Mouse (Mus musculus): ENCODE results near the gene Tsen54. TPM values are rescaled to one million over a fixed set of nuclear protein-coding genes. Genes with fewer than 3 reads are reported as not detected.
"Not testable (repeated sequence)": the region's sequence is repeated elsewhere in the genome, so short reads cannot be mapped to it uniquely, and the experiment has no call there.

The Tsen54 gene
- polyA plus RNA-seq, 1 experiment from 2014 or later: 24.2 TPM

DNA sequence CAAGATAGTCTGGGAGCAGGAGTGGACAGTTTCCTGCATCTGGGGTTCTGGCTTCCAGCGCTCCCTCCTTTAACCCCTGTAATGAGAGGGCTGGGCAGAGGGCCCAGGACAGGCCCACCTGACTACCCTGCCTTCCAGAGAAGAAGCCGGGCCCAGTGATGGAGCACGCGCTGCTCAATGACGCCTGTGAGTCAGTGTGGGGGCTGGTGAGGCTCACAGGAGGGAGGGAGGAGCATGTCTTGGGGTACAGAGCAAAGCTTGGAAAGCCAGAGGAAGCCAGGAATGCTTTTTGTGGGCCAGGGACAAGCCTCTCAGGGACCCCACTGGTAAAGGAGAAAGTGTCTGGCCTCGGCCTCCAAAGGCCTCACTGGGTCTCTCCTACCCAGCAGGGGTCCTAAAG, 40.1 kb downstream of the Tsen54 start:
- Histone ChIP-seq H3K9ac (ENCODE audit: low read length) (no peak overlapping the region), H3K9me3 (ENCODE audit: control insufficient read depth, low read length) (no peaks in the 10 kb centered on the region), H3K4me2 (ENCODE audit: low read length) (no peak overlapping the region), H3K4me3 (ENCODE audit: control insufficient read depth in 1 of 2, insufficient read depth in 1 of 2, low read depth in 1 of 2, low read length in 2 of 2) (no peak overlapping the region), H3K27me3 (ENCODE audit: control insufficient read depth, insufficient read depth, low read length) (peaks cover 19% of the 10 kb centered on the region), H3K27ac (replicated peaks in 1 of 2; ENCODE audit: control insufficient read depth in 1 of 2, insufficient read depth in 1 of 2, low read depth in 2 of 2, low read length in 2 of 2) (no peak overlapping the region), H3K4me1 (ENCODE audit: control insufficient read depth in 2 of 2, insufficient read depth in 2 of 2, low read length in 2 of 2) (no peaks in the 10 kb centered on the region; a peak in 1 of 4 replicates), H3K36me3 (ENCODE audit: control insufficient read depth, insufficient read depth, low read length) (peaks cover 62% of the 10 kb centered on the region)
- ATAC-seq (ENCODE audit: insufficient number of reproducible peaks, insufficient read depth, low FRiP score, low read depth): no peak
- 73% methylated on average over 6 of the region's 6 CpGs for WGBS

- not testable (repeated sequence) for H3K4me2 ChIP-seq (ENCODE audit: low read length); H3K27ac ChIP-seq (replicated peaks in 1 of 2; ENCODE audit: control insufficient read depth in 1 of 2, insufficient read depth in 1 of 2, low read depth in 2 of 2, low read length in 2 of 2); ATAC-seq (ENCODE audit: insufficient number of reproducible peaks, insufficient read depth, low FRiP score, low read depth); H3K4me3 ChIP-seq (ENCODE audit: control insufficient read depth in 1 of 2, insufficient read depth in 1 of 2, low read depth in 1 of 2, low read length in 2 of 2); H3K4me1 ChIP-seq (ENCODE audit: control insufficient read depth in 2 of 2, insufficient read depth in 2 of 2, low read length in 2 of 2); H3K9ac ChIP-seq (ENCODE audit: low read length); H3K9me3 ChIP-seq (ENCODE audit: control insufficient read depth, low read length)
- 94% methylated on average over 4 of the region's 4 CpGs for WGBS
- H3K27me3 ChIP-seq (ENCODE audit: control insufficient read depth, insufficient read depth, low read length): peaks cover 42% of the 10 kb centered on the region
- peaks cover 37% of the 10 kb centered on the region for H3K36me3 ChIP-seq (ENCODE audit: control insufficient read depth, insufficient read depth, low read length)
Observed at GRCm38 (mm10) chr11:115857146-115857545, 42.6 kb downstream of the Tsen54 start.

- H3K4me2 ChIP-seq (ENCODE audit: low read length): no peak overlapping the region
- H3K4me3 ChIP-seq (ENCODE audit: control insufficient read depth in 1 of 2, insufficient read depth in 1 of 2, low read depth in 1 of 2, low read length in 2 of 2): no peak overlapping the region
- H3K4me1 ChIP-seq (ENCODE audit: control insufficient read depth in 2 of 2, insufficient read depth in 2 of 2, low read length in 2 of 2): no peaks in the 10 kb centered on the region; a peak in 1 of 4 replicates
- H3K9ac ChIP-seq (ENCODE audit: low read length): no peak overlapping the region
- H3K27ac ChIP-seq (replicated peaks in 1 of 2; ENCODE audit: control insufficient read depth in 1 of 2, insufficient read depth in 1 of 2, low read depth in 2 of 2, low read length in 2 of 2): no peak overlapping the region
- H3K27me3 ChIP-seq (ENCODE audit: control insufficient read depth, insufficient read depth, low read length): peaks cover 42% of the 10 kb centered on the region
- ATAC-seq (ENCODE audit: insufficient number of reproducible peaks, insufficient read depth, low FRiP score, low read depth): no peak
- no peaks in the 10 kb centered on the region for H3K9me3 ChIP-seq (ENCODE audit: control insufficient read depth, low read length)
- 59% methylated on average over 13 of the region's 13 CpGs for WGBS
- peaks cover 29% of the 10 kb centered on the region for H3K36me3 ChIP-seq (ENCODE audit: control insufficient read depth, insufficient read depth, low read length)
Observed at GRCm38 (mm10) chr11:115857936-115858335, 43.4 kb downstream of the Tsen54 start.

- peak within 1 kb of the TSS; percentile 65 for H3K9ac ChIP-seq (ENCODE audit: low read length)
- H3K36me3 ChIP-seq (ENCODE audit: control insufficient read depth, insufficient read depth, low read length): peaks cover 26% of the 10 kb centered on the region
- WGBS: 14% methylated on average over 27 of the region's 27 CpGs
- peak within 1 kb of the TSS; percentile 35 to 43 for H3K4me3 ChIP-seq (ENCODE audit: control insufficient read depth in 1 of 2, insufficient read depth in 1 of 2, low read depth in 1 of 2, low read length in 2 of 2)
- H3K4me2 ChIP-seq (ENCODE audit: low read length): peak within 1 kb of the TSS; percentile 78
- no peaks in the 10 kb centered on the region for H3K9me3 ChIP-seq (ENCODE audit: control insufficient read depth, low read length)
- ATAC-seq (ENCODE audit: insufficient number of reproducible peaks, insufficient read depth, low FRiP score, low read depth): no peak
- no peaks in the 10 kb centered on the region; a peak in 1 of 4 replicates for H3K4me1 ChIP-seq (ENCODE audit: control insufficient read depth in 2 of 2, insufficient read depth in 2 of 2, low read length in 2 of 2)
- H3K27ac ChIP-seq (replicated peaks in 1 of 2; ENCODE audit: control insufficient read depth in 1 of 2, insufficient read depth in 1 of 2, low read depth in 2 of 2, low read length in 2 of 2): no peak within 1 kb of the TSS
- peaks cover 42% of the 10 kb centered on the region for H3K27me3 ChIP-seq (ENCODE audit: control insufficient read depth, insufficient read depth, low read length)
Observed at GRCm38 (mm10) chr11:115858354-115858753, 43.8 kb downstream of the Tsen54 start, which contains the start of gene Myo15b. TSS of gene Myo15b (plus strand) at chr11:115858406.

GRCm38 (mm10) chr11:115859143-115859945, 44.8 kb downstream of the Tsen54 start:
- Histone ChIP-seq H3K4me3 (ENCODE audit: control insufficient read depth in 1 of 2, insufficient read depth in 1 of 2, low read depth in 1 of 2, low read length in 2 of 2) (peak overlapping the region; percentile 35 to 43), H3K27ac (replicated peaks in 1 of 2; ENCODE audit: control insufficient read depth in 1 of 2, insufficient read depth in 1 of 2, low read depth in 2 of 2, low read length in 2 of 2) (no peak overlapping the region), H3K36me3 (ENCODE audit: control insufficient read depth, insufficient read depth, low read length) (peaks cover 16% of the 10 kb centered on the region; the same call in 1 of the 2 replicates), H3K9ac (ENCODE audit: low read length) (peak overlapping the region; percentile 65), H3K9me3 (ENCODE audit: control insufficient read depth, low read length) (no peaks in the 10 kb centered on the region), H3K27me3 (ENCODE audit: control insufficient read depth, insufficient read depth, low read length) (peaks cover 42% of the 10 kb centered on the region), H3K4me2 (ENCODE audit: low read length) (peak overlapping the region; percentile 78), H3K4me1 (ENCODE audit: control insufficient read depth in 2 of 2, insufficient read depth in 2 of 2, low read length in 2 of 2) (no peaks in the 10 kb centered on the region; a peak in 1 of 4 replicates)
- ATAC-seq (ENCODE audit: insufficient number of reproducible peaks, insufficient read depth, low FRiP score, low read depth): peak; percentile 82
- WGBS: 1% methylated on average over 71 of the region's 75 CpGs

DNA sequence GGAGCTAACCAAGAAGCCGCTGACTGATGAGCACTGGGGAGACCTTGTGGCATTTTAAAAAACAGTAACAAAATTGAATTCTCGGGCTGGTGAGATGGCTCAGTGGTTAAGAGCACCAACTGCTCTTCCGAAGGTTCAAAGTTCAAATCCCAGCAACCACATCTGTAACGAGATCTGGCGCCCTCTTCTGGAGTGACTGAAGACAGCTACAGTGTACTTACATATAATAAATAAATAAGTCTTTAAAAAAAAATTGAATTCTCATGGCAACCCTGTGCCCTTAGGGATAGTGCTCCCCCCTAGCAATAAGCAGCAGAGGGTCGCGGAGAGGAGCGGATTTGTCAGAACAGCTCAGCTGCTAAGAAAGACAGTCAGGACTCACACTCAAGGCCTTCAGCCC, 49.4 kb downstream of the Tsen54 start:
- no peaks in the 10 kb centered on the region for H3K36me3 ChIP-seq (ENCODE audit: control insufficient read depth, insufficient read depth, low read length)
- no peak overlapping the region for H3K4me2 ChIP-seq (ENCODE audit: low read length)
- H3K27ac ChIP-seq (replicated peaks in 1 of 2; ENCODE audit: control insufficient read depth in 1 of 2, insufficient read depth in 1 of 2, low read depth in 2 of 2, low read length in 2 of 2): no peak overlapping the region
- WGBS: 80% methylated on average over 8 of the region's 8 CpGs
- ATAC-seq (ENCODE audit: insufficient number of reproducible peaks, insufficient read depth, low FRiP score, low read depth): no peak
- no peaks in the 10 kb centered on the region for H3K4me1 ChIP-seq (ENCODE audit: control insufficient read depth in 2 of 2, insufficient read depth in 2 of 2, low read length in 2 of 2)
- no peaks in the 10 kb centered on the region for H3K9me3 ChIP-seq (ENCODE audit: control insufficient read depth, low read length)
- peaks cover 29% of the 10 kb centered on the region for H3K27me3 ChIP-seq (ENCODE audit: control insufficient read depth, insufficient read depth, low read length)
- H3K9ac ChIP-seq (ENCODE audit: low read length): no peak overlapping the region
- no peak overlapping the region for H3K4me3 ChIP-seq (ENCODE audit: control insufficient read depth in 1 of 2, insufficient read depth in 1 of 2, low read depth in 1 of 2, low read length in 2 of 2)

GRCm38 (mm10) chr11:115869393-115869792, 54.9 kb downstream of the Tsen54 start:
- 71% methylated on average over 8 of the region's 8 CpGs for WGBS
- no peak overlapping the region for H3K4me2 ChIP-seq (ENCODE audit: low read length)
- ATAC-seq (ENCODE audit: insufficient number of reproducible peaks, insufficient read depth, low FRiP score, low read depth): no peak

More at GRCm38 (mm10) chr11:115869393-115869792, 54.9 kb downstream of the Tsen54 start:
- Histone ChIP-seq H3K9ac (ENCODE audit: low read length) (no peak overlapping the region), H3K27ac (replicated peaks in 1 of 2; ENCODE audit: control insufficient read depth in 1 of 2, insufficient read depth in 1 of 2, low read depth in 2 of 2, low read length in 2 of 2) (no peak overlapping the region), H3K4me1 (ENCODE audit: control insufficient read depth in 2 of 2, insufficient read depth in 2 of 2, low read length in 2 of 2) (peaks cover 8 to 11% of the 10 kb centered on the region in 2 experiments; a peak in 2 of 4 replicates), H3K27me3 (ENCODE audit: control insufficient read depth, insufficient read depth, low read length) (no peaks in the 10 kb centered on the region), H3K9me3 (ENCODE audit: control insufficient read depth, low read length) (no peaks in the 10 kb centered on the region), H3K4me3 (ENCODE audit: control insufficient read depth in 1 of 2, insufficient read depth in 1 of 2, low read depth in 1 of 2, low read length in 2 of 2) (no peak overlapping the region), H3K36me3 (ENCODE audit: control insufficient read depth, insufficient read depth, low read length) (no peaks in the 10 kb centered on the region)

Measured in heart, embryonic 14.5 days (tissue).